Mouse (Mus musculus): Measurements from ENCODE around the gene Unc5a.

Gene Unc5a

GRCm38 (mm10) chr13:55002090-55002489 is 52.9 kb downstream of the Unc5a start:
- DNase-seq (ENCODE audit: low spot score in 2 of 2): no peak

DNA sequence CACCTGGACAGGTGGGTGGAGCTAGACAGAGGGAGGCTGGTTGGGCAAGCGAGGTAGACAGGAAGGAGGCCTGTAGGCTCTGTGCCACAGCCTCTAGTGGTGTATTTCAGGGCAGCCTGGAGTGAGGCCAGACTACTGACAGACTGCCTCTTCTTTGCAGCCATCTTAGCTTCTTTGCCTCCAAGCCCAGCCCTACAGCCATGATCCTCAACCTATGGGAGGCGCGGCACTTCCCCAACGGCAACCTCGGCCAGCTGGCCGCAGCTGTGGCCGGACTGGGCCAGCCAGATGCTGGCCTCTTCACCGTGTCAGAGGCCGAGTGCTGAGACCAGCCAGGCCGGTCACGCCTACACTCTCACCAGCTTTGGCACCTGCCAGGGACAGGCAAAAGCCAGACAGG is 55.4 kb downstream of the Unc5a start:
- no peak for DNase-seq (ENCODE audit: low spot score in 2 of 2)

DNA sequence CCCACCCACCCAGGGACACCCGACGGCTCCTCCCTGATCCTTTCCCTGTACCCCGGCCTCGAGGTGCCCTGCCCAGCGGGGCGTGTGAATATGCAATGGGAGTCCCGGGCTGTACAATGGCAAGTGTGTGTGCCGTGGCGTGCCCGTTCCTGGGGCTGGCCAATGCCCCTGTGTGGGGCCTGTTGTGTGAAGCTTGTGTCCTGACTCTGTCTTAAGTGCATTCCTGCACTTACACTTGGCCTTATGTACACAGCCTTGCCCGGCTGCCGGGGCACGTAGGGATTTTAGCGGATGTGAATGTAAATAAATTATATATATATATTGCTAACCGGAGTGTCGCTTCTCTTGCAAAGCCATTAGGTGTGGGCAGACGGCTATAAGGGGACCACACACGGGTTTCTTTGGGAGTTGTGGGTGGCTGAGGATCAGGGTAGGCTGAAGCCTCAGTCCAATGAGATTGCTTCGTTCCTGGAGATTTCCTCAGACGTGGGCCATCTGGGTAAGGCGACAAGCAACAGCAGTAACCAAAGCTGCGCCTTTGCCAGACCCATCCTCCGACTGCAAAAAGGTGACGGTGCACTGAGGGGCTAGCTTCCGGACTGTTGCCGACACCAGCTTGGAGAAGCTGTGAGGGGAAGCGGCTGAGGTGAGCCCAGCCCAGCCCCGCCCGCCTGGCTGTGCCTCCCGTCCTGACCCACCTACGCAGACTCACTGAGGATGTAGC is 56.6 kb downstream of the Unc5a start:
- no peak for DNase-seq (ENCODE audit: low spot score in 2 of 2)

- no peak for DNase-seq (ENCODE audit: low spot score in 2 of 2)
These were observed 57.2 kb downstream of the Unc5a start for GRCm38 (mm10) chr13:55006415-55006742.

GRCm38 (mm10) chr13:55008589-55008988 is 59.4 kb downstream of the Unc5a start:
- no peak for DNase-seq (ENCODE audit: low spot score in 2 of 2)

- DNase-seq (ENCODE audit: low spot score in 2 of 2): no peak
These were observed 61.9 kb downstream of the Unc5a start for GRCm38 (mm10) chr13:55011103-55011502.

- DNase-seq (ENCODE audit: low spot score in 2 of 2): no peak
These were observed 62.8 kb downstream of the Unc5a start for GRCm38 (mm10) chr13:55011981-55012478.

DNA sequence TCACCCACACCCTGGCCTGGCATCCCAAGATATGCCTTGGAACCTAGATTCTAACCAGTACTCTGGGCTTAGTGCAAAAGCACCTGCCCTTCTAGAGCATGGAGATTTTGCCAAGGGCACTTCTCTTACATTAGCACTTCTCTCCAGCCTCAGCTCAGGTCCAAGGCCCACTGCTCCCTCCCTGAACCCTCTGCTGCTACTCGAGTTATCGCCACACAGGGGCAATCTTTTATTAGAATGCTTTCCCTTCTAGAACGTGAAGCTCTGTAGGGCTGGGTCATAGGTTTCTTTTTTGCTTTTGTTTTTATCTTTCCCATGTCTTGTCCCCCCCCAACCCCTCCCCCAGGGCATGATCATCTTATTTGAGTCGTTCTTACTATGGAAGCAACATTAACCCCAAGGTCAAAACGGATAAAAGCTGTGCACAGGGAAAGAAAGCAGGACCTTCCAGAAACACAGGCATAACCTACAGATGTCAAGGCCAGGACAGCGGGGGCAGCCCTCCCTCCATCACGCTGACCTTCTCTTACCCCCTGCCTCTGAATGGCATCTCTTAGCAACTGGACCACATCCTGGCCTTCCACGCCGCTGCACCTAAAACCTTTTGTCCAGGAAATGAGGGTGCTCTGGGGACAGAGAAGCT is 64.6 kb downstream of the Unc5a start:
- DNase-seq (ENCODE audit: low spot score in 2 of 2): no peak

DNA sequence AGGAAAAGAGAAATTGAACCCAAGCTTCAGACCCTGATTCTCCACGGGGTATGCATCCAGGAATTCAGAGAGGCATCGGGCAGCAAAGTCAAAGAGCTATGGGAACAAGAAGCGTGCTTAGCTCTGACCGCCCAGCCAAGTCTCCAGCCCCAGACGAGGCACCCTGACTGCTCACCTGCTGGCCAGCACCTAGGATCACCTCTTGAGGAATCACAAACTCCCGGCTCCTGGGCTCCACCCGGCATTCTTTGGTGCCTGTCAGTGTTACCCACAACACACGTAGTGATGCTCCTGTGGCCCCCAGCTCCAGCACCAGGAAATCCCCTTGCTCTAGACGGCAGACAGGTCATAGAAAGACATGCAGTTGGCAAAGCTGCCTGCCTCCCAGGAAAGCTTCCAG is 65.2 kb downstream of the Unc5a start:
- no peak for DNase-seq (ENCODE audit: low spot score in 2 of 2)

DNA sequence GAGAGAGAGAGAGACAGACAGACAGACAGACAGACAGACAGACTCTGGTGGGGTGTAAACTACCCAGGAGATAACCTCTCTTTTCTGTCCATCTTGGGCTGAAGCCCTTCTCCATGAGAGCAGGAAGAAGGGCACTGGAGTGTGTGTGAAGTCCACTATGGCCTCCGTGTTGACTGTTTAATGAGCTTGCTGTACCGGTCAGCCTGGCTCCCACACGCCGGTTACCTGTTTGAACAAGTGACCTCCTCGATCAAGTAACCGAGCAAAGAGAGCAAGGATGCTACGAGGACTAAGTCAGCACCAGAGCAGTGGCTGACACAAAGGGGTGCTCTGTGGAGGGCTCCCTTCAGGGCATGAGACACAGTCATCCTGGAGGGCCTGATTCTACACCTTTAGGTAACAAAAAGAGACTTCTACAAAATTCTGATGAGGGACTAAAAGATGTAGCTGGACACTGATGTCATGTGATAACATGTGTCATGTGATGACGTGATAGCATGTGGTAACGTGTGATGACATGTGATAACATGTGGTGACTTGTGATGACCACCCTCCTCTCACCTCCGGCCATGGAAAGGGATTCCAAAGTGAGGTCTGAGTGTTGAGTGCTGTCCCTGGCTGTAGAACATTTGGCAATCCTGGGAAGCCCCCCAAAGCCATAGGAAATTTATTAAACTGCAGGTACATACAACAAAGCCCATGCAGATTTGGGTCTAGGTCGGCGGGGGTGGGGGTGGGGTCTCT is 68.1 kb downstream of the Unc5a start:
- DNase-seq (ENCODE audit: low spot score in 2 of 2): no peak

- no peak for DNase-seq (ENCODE audit: low spot score in 2 of 2)
These were observed 68.8 kb downstream of the Unc5a start for GRCm38 (mm10) chr13:55017898-55018599.

GRCm38 (mm10) chr13:55018700-55019099 is 69.5 kb downstream of the Unc5a start:
- DNase-seq (ENCODE audit: low spot score in 2 of 2): no peak

DNA sequence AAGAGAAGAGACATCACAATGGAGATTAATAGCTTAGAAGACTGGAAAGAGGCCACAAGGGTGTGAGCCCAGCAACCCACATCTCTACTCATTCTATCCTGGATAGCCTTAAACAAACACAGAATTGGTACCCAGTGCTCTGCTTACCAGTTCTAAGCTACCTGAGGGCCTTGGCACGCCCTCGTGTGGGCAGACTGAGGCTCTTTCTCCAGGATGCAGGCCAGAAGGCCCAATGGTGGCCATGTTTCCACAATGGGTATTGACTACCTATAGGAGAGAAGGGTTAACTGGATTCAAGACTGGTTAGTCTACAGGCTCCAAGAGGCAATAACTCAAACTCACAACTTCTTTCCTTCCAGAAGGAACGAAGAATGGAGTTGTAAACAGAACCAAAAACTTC is 70.0 kb downstream of the Unc5a start:
- no peak for DNase-seq (ENCODE audit: low spot score in 2 of 2)

DNA sequence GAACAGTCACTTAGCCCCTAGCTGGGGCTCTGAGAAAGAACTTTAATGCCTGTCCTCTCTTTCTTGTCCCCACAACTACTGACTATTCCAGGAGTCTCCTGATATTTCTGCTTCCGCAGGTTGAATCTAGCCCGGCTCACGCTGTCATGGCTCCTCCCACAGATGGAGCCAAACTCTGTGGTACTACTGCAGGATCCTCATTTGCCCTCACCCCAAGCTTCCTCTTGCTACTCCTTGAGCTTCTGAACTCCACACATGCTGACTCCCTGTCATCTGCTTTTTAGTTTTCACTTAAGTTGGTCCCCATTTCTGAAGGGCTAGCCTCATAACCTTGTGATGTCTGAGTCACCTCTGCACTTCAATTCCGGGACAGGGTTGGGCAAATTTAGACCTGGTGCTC is 70.8 kb downstream of the Unc5a start:
- no peak for DNase-seq (ENCODE audit: low spot score in 2 of 2)

- no peak for DNase-seq (ENCODE audit: low spot score in 2 of 2)
These were observed 72.1 kb downstream of the Unc5a start, which contains the start of gene Hk3 for GRCm38 (mm10) chr13:55021194-55021779. TSS of gene Hk3 (minus strand) at chr13:55021385.

GRCm38 (mm10) chr13:55022256-55022655 is 73.0 kb downstream of the Unc5a start:
- DNase-seq (ENCODE audit: low spot score in 2 of 2): no peak

- no peak for DNase-seq (ENCODE audit: low spot score in 2 of 2)
These were observed 73.5 kb downstream of the Unc5a start for GRCm38 (mm10) chr13:55022715-55023114.

DNA sequence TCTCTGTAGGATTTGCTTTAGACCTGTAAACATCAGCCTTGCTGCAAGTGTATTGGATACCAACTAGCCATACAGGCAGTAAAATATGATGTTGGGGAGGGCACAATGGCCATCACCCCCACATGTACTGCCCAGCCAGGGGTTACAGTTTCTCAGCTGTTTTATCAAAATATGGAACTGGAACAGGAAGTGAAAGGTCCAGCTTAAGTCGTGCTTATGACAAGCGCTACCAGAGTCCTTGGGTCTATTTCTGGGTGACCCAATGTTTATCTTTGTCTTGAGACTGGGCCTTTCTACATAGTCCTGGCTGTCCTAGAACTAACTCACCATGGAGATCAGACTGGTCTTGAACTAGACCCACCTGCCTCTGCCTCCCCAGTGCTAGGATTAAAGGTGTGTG is 75.0 kb downstream of the Unc5a start:
- no peak for DNase-seq (ENCODE audit: low spot score in 2 of 2)

GRCm38 (mm10) chr13:55040016-55040415 is 90.8 kb downstream of the Unc5a start:
- DNase-seq (ENCODE audit: low spot score in 2 of 2): no peak

- no peak for DNase-seq (ENCODE audit: low spot score in 2 of 2)
These were observed 98.5 kb downstream of the Unc5a start for GRCm38 (mm10) chr13:55047706-55048105.
